Comparison of ENCODE assay signal across 10 mouse cellular contexts in the genomic region with DNA sequence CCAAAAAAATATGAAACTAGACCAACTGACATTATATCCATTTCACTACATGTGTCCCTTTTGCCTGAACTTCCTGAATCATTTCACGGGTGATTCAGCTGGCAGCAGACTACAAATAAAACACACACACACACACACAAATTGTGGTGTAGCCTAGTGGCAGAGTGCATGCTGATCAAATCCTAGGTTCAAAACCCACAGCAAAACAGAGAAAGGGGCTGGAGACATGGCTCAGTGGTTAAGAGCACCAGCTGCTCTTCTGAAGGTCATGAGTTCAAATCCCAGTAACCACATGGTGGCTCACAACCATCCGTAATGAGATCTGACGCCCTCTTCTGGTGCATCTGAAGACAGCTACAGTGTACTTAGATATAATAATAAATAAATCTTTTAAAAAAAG. TPM values are rescaled to one million over a fixed set of nuclear protein-coding genes. Genes with fewer than 3 reads are reported as not detected.
DNase-seq lines count a peak whose midpoint lies in the region; ATAC-seq and TF ChIP-seq lines count a peak whose summit lies in the region.
"Not testable (repeated sequence)": the region's sequence is repeated elsewhere in the genome, so short reads cannot be mapped to it uniquely, and the experiment has no call there.
"Had no signal": no experiment of that assay in that cellular context is flagged by ENCODE, and none has a peak within 500 bp of the region (broad histone marks: within the 10 kb centered on the region; RNA-seq: fewer than 3 reads in every experiment).

No protein-coding gene starts in this region.

- H3K4me2 ChIP-seq in embryonic facial prominence, embryonic 12.5 days (replicated peaks): peak overlapping the region; percentile 80
- peak overlapping the region; percentile 76 for H3K4me2 ChIP-seq in hindbrain, embryonic 14.5 days (replicated peaks)
- peak overlapping the region; percentile 65 for H3K4me2 ChIP-seq in kidney, postnatal 0 days (ENCODE audit: low read length)
- H3K4me2 ChIP-seq in liver, embryonic 15.5 days: peak overlapping the region; percentile 89
- H3K4me2 ChIP-seq in midbrain, embryonic 15.5 days: peak overlapping the region; percentile 73
- peak overlapping the region; percentile 60 for H3K4me2 ChIP-seq in stomach, embryonic 14.5 days (replicated peaks; ENCODE audit: low read depth, low read length)

- intact Hi-C loops in gastrocnemius, adult 2 months (cut with DNase I): loop anchor here (2.0 kb wide), 1 partner anchor 23 kb away; the partner anchor contains the start of gene Thap7

- ATAC-seq in embryonic facial prominence, embryonic 12.5 days (ENCODE audit: insufficient number of reproducible peaks, insufficient read depth, low FRiP score, low TSS enrichment); hindbrain, embryonic 14.5 days (ENCODE audit: low FRiP score); kidney, postnatal 0 days (replicated peaks; ENCODE audit: low FRiP score, low read depth); liver, embryonic 15.5 days (ENCODE audit: insufficient read depth); midbrain, embryonic 15.5 days (replicated peaks); stomach, embryonic 14.5 days (ENCODE audit: insufficient number of reproducible peaks, insufficient read depth, low FRiP score, low read depth): not testable (repeated sequence)

- WGBS in embryonic facial prominence, embryonic 12.5 days: 31% methylated on average over 3 of the region's 3 CpGs
- 28% methylated on average over 3 of the region's 3 CpGs for WGBS in hindbrain, embryonic 14.5 days
- WGBS in kidney, postnatal 0 days: 22% methylated on average over 3 of the region's 3 CpGs
- 17% methylated on average over 3 of the region's 3 CpGs for WGBS in liver, embryonic 15.5 days (ENCODE audit: insufficient replicate concordance)
- 28% methylated on average over 3 of the region's 3 CpGs for WGBS in midbrain, embryonic 15.5 days
- 25% methylated on average over 3 of the region's 3 CpGs for WGBS in stomach, embryonic 14.5 days

- H3K27ac ChIP-seq in embryonic facial prominence, embryonic 12.5 days: peak overlapping the region; percentile 91
- H3K27ac ChIP-seq in gastrocnemius, adult 2 months: peak overlapping the region; percentile 95
- H3K27ac ChIP-seq in hindbrain, embryonic 14.5 days: peak overlapping the region; percentile 95
- peak overlapping the region; percentile 85 for H3K27ac ChIP-seq in kidney, postnatal 0 days
- H3K27ac ChIP-seq in liver, embryonic 15.5 days (replicated peaks): peak overlapping the region; percentile 94
- peak overlapping the region; percentile 97 for H3K27ac ChIP-seq in midbrain, embryonic 15.5 days
- peak overlapping the region; percentile 94; the same call in 1 of the 2 replicates for H3K27ac ChIP-seq in stomach, embryonic 14.5 days (ENCODE audit: low read length)

- H3K4me1 ChIP-seq in E14TG2a.4 (replicated peaks; ENCODE audit: low read depth, low read length): peaks cover 41% of the 10 kb centered on the region
- H3K4me1 ChIP-seq in embryonic facial prominence, embryonic 12.5 days: peaks cover 11% of the 10 kb centered on the region
- H3K4me1 ChIP-seq in hindbrain, embryonic 14.5 days (replicated peaks; ENCODE audit: control insufficient read depth, insufficient read depth, low read length): peaks cover 14% of the 10 kb centered on the region
- H3K4me1 ChIP-seq in kidney, postnatal 0 days (replicated peaks; ENCODE audit: insufficient read depth, low read length): not testable (repeated sequence)
- H3K4me1 ChIP-seq in liver, embryonic 15.5 days (replicated peaks): peaks cover 39% of the 10 kb centered on the region
- H3K4me1 ChIP-seq in midbrain, embryonic 15.5 days: peaks cover 20% of the 10 kb centered on the region
- peaks cover 12% of the 10 kb centered on the region; the same call in 1 of the 2 replicates for H3K4me1 ChIP-seq in stomach, embryonic 14.5 days (ENCODE audit: control insufficient read depth, insufficient read depth, low read length)

- peaks cover 25% of the 10 kb centered on the region for H3K36me3 ChIP-seq in E14TG2a.4 (ENCODE audit: insufficient read depth, low read length)
- H3K36me3 ChIP-seq in embryonic facial prominence, embryonic 12.5 days: peaks cover 19% of the 10 kb centered on the region
- peaks cover 15% of the 10 kb centered on the region for H3K36me3 ChIP-seq in hindbrain, embryonic 14.5 days (replicated peaks; ENCODE audit: control insufficient read depth, insufficient read depth)
- H3K36me3 ChIP-seq in kidney, postnatal 0 days (ENCODE audit: insufficient read depth, low read length): peaks cover 14% of the 10 kb centered on the region; the same call in 1 of the 2 replicates
- peaks cover 19% of the 10 kb centered on the region for H3K36me3 ChIP-seq in liver, embryonic 15.5 days (replicated peaks)
- peaks cover 12% of the 10 kb centered on the region for H3K36me3 ChIP-seq in midbrain, embryonic 15.5 days (replicated peaks)
- H3K36me3 ChIP-seq in stomach, embryonic 14.5 days (ENCODE audit: control insufficient read depth, insufficient read depth, low read length): peaks cover 18% of the 10 kb centered on the region

- H3K9ac ChIP-seq in embryonic facial prominence, embryonic 12.5 days: peak overlapping the region; percentile 79
- H3K9ac ChIP-seq in hindbrain, embryonic 14.5 days: peak overlapping the region; percentile 75
- peak overlapping the region; percentile 69 for H3K9ac ChIP-seq in kidney, postnatal 0 days (ENCODE audit: low read depth, low read length)
- H3K9ac ChIP-seq in liver, embryonic 15.5 days: peak overlapping the region; percentile 78
- peak overlapping the region; percentile 87 for H3K9ac ChIP-seq in midbrain, embryonic 15.5 days
- peak overlapping the region; percentile 56 for H3K9ac ChIP-seq in stomach, embryonic 14.5 days (replicated peaks; ENCODE audit: low read depth, low read length)

- peak overlapping the region; percentile 90 for H3K4me3 ChIP-seq in E14TG2a.4 (replicated peaks; ENCODE audit: low read length)
- H3K4me3 ChIP-seq in embryonic facial prominence, embryonic 12.5 days: peak overlapping the region; percentile 70
- peak overlapping the region; percentile 90 for H3K4me3 ChIP-seq in gastrocnemius, adult 2 months
- peak overlapping the region; percentile 70 for H3K4me3 ChIP-seq in hindbrain, embryonic 14.5 days (replicated peaks; ENCODE audit: low read length)
- H3K4me3 ChIP-seq in kidney, postnatal 0 days (replicated peaks; ENCODE audit: low read depth, low read length): peak overlapping the region; percentile 63
- peak overlapping the region; percentile 84 for H3K4me3 ChIP-seq in liver, embryonic 15.5 days (replicated peaks)
- peak overlapping the region; percentile 86 for H3K4me3 ChIP-seq in midbrain, embryonic 15.5 days
- peak overlapping the region; percentile 78 for H3K4me3 ChIP-seq in stomach, embryonic 14.5 days (ENCODE audit: low read depth, low read length)

- 0 out of 2 replicates have a peak, but pooled peaks have one; percentile 14 for TF ChIP-seq CTCF in E14TG2a.4 (conservative IDR thresholded peaks at IDR 0.05; ENCODE audit: low read length)
- not testable (repeated sequence) for TF ChIP-seq CTCF in gastrocnemius, adult 2 months (IDR thresholded peaks at IDR 0.05); kidney, postnatal 0 days (IDR thresholded peaks at IDR 0.05; ENCODE audit: low read depth)

- not testable (repeated sequence) for H3K9me3 ChIP-seq in E14TG2a.4 (ENCODE audit: low read length); embryonic facial prominence, embryonic 12.5 days; hindbrain, embryonic 14.5 days (ENCODE audit: control insufficient read depth, low read length); kidney, postnatal 0 days (replicated peaks; ENCODE audit: low read length); liver, embryonic 15.5 days (replicated peaks); midbrain, embryonic 15.5 days; stomach, embryonic 14.5 days (ENCODE audit: control insufficient read depth, low read depth, low read length)

- H3K27me3 ChIP-seq in E14TG2a.4 (ENCODE audit: insufficient read depth, low read length); embryonic facial prominence, embryonic 12.5 days; hindbrain, embryonic 14.5 days (ENCODE audit: control insufficient read depth, insufficient read depth, low read length); kidney, postnatal 0 days (ENCODE audit: insufficient read depth, low read length); midbrain, embryonic 15.5 days (replicated peaks); stomach, embryonic 14.5 days (ENCODE audit: control insufficient read depth, insufficient read depth, low read length): not testable (repeated sequence)
- peaks cover 17% of the 10 kb centered on the region; the same call in 1 of the 2 replicates for H3K27me3 ChIP-seq in liver, embryonic 15.5 days

- DNase-seq in gastrocnemius, adult 2 months; hindbrain, embryonic 14.5 days (ENCODE audit: low spot score); kidney, postnatal 0 days (ENCODE audit: low spot score): not testable (repeated sequence)

RNA-seq across cellular contexts. Expression of gene Lztr1, which starts 0.5 kb away (rescaled TPM):
- polyA plus RNA-seq in embryonic facial prominence, embryonic 12.5 days (2016; fragmentation: Nextera tagmentation; extraction: Ambion mirVana): 104 and 118 TPM in 2 replicates
- 10 to 100 TPM; 25.2 to 25.9 TPM for total RNA-seq in gastrocnemius, adult 2 months (2021)
- 112 and 117 TPM in 2 replicates for polyA plus RNA-seq in hindbrain, embryonic 14.5 days (2014; fragmentation: Nextera tagmentation; extraction: Ambion mirVana)
- 65.7 and 73.4 TPM in 2 replicates for polyA plus RNA-seq in kidney, postnatal 0 days (2015; fragmentation: Nextera tagmentation; extraction: Ambion mirVana)
- polyA plus RNA-seq in liver, embryonic 15.5 days (2015; fragmentation: Nextera tagmentation; extraction: Ambion mirVana): 20.7 and 21.0 TPM in 2 replicates
- polyA plus RNA-seq in midbrain, embryonic 15.5 days (2015; fragmentation: Nextera tagmentation; extraction: Ambion mirVana): 146 and 164 TPM in 2 replicates
- polyA plus RNA-seq in stomach, embryonic 14.5 days (2014; fragmentation: Nextera tagmentation; extraction: Ambion mirVana): 78.6 and 89.5 TPM in 2 replicates

RNA-seq across cellular contexts. Expression of gene Aifm3, which starts 18.6 kb away (rescaled TPM):
- 1.0 and 1.5 TPM in 2 replicates for polyA plus RNA-seq in embryonic facial prominence, embryonic 12.5 days (2016; fragmentation: Nextera tagmentation; extraction: Ambion mirVana)
- under 1 TPM in 1 of 2 experiments, not detected in 1; 0.08 TPM for total RNA-seq in gastrocnemius, adult 2 months (2021)
- 5.9 and 6.4 TPM in 2 replicates for polyA plus RNA-seq in hindbrain, embryonic 14.5 days (2014; fragmentation: Nextera tagmentation; extraction: Ambion mirVana)
- 1.4 and 2.4 TPM in 2 replicates for polyA plus RNA-seq in kidney, postnatal 0 days (2015; fragmentation: Nextera tagmentation; extraction: Ambion mirVana)
- polyA plus RNA-seq in liver, embryonic 15.5 days (2015; fragmentation: Nextera tagmentation; extraction: Ambion mirVana): 2.3 and 3.4 TPM in 2 replicates
- polyA plus RNA-seq in midbrain, embryonic 15.5 days (2015; fragmentation: Nextera tagmentation; extraction: Ambion mirVana): 16.8 and 17.9 TPM in 2 replicates
- 1.7 TPM in 2 replicates for polyA plus RNA-seq in stomach, embryonic 14.5 days (2014; fragmentation: Nextera tagmentation; extraction: Ambion mirVana)
- total RNA-seq: monocyte, adult 5-6 weeks had no signal
- polyA plus RNA-seq: inflammation-experienced regulatory T-cells, adult 6 months had no signal

RNA-seq across cellular contexts. Expression of gene Thap7, which starts 22.9 kb away (rescaled TPM):
- polyA plus RNA-seq in embryonic facial prominence, embryonic 12.5 days (2016; fragmentation: Nextera tagmentation; extraction: Ambion mirVana): 66.6 and 73.1 TPM in 2 replicates
- 10 to 100 TPM; 15.8 to 16.0 TPM for total RNA-seq in gastrocnemius, adult 2 months (2021)
- polyA plus RNA-seq in hindbrain, embryonic 14.5 days (2014; fragmentation: Nextera tagmentation; extraction: Ambion mirVana): 52.0 and 58.9 TPM in 2 replicates
- polyA plus RNA-seq in kidney, postnatal 0 days (2015; fragmentation: Nextera tagmentation; extraction: Ambion mirVana): 58.6 and 62.8 TPM in 2 replicates
- 21.4 and 23.7 TPM in 2 replicates for polyA plus RNA-seq in liver, embryonic 15.5 days (2015; fragmentation: Nextera tagmentation; extraction: Ambion mirVana)
- 60.4 and 65.3 TPM in 2 replicates for polyA plus RNA-seq in midbrain, embryonic 15.5 days (2015; fragmentation: Nextera tagmentation; extraction: Ambion mirVana)
- 55.1 and 60.5 TPM in 2 replicates for polyA plus RNA-seq in stomach, embryonic 14.5 days (2014; fragmentation: Nextera tagmentation; extraction: Ambion mirVana)

RNA-seq across cellular contexts. Expression of gene Lrrc74b, which starts 53.0 kb away (rescaled TPM):
- not detected in 2 replicates for polyA plus RNA-seq in embryonic facial prominence, embryonic 12.5 days (2016; fragmentation: Nextera tagmentation; extraction: Ambion mirVana)
- 1 to 10 TPM; 1.6 to 1.8 TPM for total RNA-seq in gastrocnemius, adult 2 months (2021)
- polyA plus RNA-seq in hindbrain, embryonic 14.5 days (2014; fragmentation: Nextera tagmentation; extraction: Ambion mirVana): 0.74 and 0.92 TPM in 2 replicates
- 0.20 and 0.26 TPM in 2 replicates for polyA plus RNA-seq in kidney, postnatal 0 days (2015; fragmentation: Nextera tagmentation; extraction: Ambion mirVana)
- not detected in 2 replicates for polyA plus RNA-seq in liver, embryonic 15.5 days (2015; fragmentation: Nextera tagmentation; extraction: Ambion mirVana)
- 1.3 TPM in 2 replicates for polyA plus RNA-seq in midbrain, embryonic 15.5 days (2015; fragmentation: Nextera tagmentation; extraction: Ambion mirVana)
- polyA plus RNA-seq in stomach, embryonic 14.5 days (2014; fragmentation: Nextera tagmentation; extraction: Ambion mirVana): 0.27 and 0.35 TPM in 2 replicates
- total RNA-seq: monocyte, adult 5-6 weeks had no signal

RNA-seq across cellular contexts. Expression of gene P2rx6, which starts 53.7 kb away (rescaled TPM):
- 0.34 and 0.46 TPM in 2 replicates for polyA plus RNA-seq in embryonic facial prominence, embryonic 12.5 days (2016; fragmentation: Nextera tagmentation; extraction: Ambion mirVana)
- 10 to 100 TPM in 1 of 2 experiments, 1 to 10 TPM in 1; 9.9 to 11.7 TPM for total RNA-seq in gastrocnemius, adult 2 months (2021)
- 2.5 and 2.8 TPM in 2 replicates for polyA plus RNA-seq in hindbrain, embryonic 14.5 days (2014; fragmentation: Nextera tagmentation; extraction: Ambion mirVana)
- 0.62 and 0.74 TPM in 2 replicates for polyA plus RNA-seq in kidney, postnatal 0 days (2015; fragmentation: Nextera tagmentation; extraction: Ambion mirVana)
- 0.09 and 0.14 TPM in 2 replicates for polyA plus RNA-seq in liver, embryonic 15.5 days (2015; fragmentation: Nextera tagmentation; extraction: Ambion mirVana)
- 2.3 and 3.1 TPM in 2 replicates for polyA plus RNA-seq in midbrain, embryonic 15.5 days (2015; fragmentation: Nextera tagmentation; extraction: Ambion mirVana)
- 0.90 and 0.93 TPM in 2 replicates for polyA plus RNA-seq in stomach, embryonic 14.5 days (2014; fragmentation: Nextera tagmentation; extraction: Ambion mirVana)
- total RNA-seq: monocyte, adult 5-6 weeks had no signal
- polyA plus RNA-seq: inflammation-experienced regulatory T-cells, adult 6 months had no signal
